Mouse (Mus musculus) bone marrow macrophage, adult 2 months (primary cell): ENCODE measurements around the gene Mocs1.

Source experiments
- CTCF ChIP-seq: IDR thresholded peaks from 2 replicates; pipeline ENCODE4 v1.5.1; 2012; ENCODE audit warnings: low read depth, mild to moderate bottlenecking, low read length, moderate library complexity
- POLR2A ChIP-seq: IDR thresholded peaks from 2 replicates; pipeline ENCODE4 v1.6.1; 2012; ENCODE audit warnings: mild to moderate bottlenecking, low read depth, low read length, borderline replicate concordance

- TF ChIP-seq CTCF (no peak), POLR2A (no peak)
Observed at GRCm38 (mm10) chr17:49475174-49475573, 47.0 kb downstream of the Mocs1 start.
